Mouse (Mus musculus): Measurements from ENCODE around the gene Med1. TPM values are rescaled to one million over a fixed set of nuclear protein-coding genes. Genes with fewer than 3 reads are reported as not detected.

Med1 gene
- polyA plus RNA-seq, 3 experiments from 2014 or later = 47.0 to 108 (median 55.5) TPM

DNA sequence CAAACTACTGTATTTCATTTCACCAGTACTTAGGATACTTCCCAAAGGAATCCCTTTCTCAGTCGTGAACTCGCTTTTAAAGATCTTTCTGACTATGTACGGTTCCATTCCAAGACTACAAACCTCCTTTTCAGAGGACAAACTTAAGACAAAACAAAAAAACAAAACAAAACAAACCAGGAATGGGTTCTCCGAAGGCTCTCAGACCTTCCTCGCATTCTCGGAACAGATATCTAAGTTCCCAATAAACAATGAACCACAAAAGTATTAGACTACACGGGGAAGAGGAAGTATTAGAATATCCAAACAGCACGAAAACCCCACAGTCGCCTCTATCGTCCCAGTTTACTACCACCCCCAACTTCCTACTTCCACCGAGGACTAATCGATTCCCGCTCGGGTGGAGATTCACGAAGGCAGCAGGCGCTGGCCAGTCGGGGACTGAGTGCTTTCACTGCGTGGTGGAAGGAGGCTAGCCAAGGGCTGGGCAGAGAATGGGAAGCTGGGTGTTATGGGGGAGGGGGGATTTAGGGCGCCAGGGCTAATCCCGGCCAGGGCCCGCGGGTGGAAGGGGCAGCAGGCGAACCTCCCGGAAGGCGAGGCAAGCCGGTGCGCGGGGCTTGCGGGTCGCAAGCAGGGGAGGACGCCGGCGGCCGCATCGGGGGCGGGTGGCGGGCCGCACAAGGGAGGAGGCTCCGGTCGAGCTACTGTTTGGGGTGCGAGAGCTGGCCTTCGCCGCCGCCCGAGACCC, 44.4 kb downstream of the Med1 start:
- no peak for ATAC-seq

DNA sequence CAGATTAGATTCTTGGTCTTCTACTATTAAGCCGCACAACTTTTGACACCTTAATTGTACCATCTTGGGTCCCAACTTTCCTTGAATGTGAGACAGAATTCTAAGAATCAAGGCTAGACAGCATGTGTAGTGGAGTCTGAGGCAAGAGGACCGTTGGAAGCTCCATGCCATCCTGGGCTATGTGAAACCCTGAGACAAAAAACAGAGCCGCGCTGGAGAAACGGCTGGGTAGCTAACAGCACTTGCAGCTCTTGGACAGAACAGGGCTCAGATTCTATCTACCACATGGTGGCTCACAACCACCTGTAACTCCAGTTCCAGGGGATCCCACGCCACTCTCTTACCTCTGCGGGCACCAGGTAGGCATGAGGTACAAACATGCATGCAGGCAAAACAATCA, 47.2 kb downstream of the Med1 start:
- no peak for ATAC-seq

DNA sequence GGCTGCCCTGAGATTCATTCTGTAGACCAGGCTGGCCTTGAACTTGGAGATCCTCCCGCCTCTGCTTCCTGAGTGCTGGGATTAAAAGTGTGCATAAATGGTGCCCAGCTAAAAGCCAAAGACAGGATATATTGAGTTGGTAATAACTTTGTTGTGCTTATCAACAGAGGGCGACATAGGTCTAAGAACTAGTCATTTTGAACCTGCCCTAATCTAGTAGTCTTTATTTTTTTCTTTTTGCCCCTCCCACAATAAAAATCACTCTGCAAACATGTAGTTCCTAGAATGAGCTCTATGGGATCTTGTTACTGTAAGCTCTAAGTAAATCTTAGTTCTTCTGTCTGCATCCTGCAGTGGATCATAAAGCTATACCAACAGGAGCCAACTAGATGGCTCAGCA, 50.5 kb downstream of the Med1 start:
- ATAC-seq = no peak

DNA sequence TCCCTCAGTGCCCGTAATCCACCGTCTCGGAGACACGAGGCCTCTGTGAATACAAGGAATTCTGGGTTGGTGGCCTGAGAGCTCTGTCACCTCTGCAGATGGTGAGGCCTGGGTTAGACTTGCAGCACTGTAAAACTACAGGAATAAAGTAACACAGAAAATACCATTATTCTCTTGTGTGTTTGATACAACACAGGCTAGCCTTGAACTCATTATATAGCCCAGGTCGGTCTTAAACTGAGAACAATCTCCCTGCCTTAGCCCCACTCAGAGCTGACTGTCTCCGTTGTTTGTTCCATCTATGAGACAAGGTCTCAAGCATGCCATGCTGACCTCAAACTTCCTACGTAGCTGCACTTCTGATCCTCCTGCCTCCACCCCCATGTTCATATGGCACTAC, 54.2 kb downstream of the Med1 start:
- no peak for ATAC-seq

DNA sequence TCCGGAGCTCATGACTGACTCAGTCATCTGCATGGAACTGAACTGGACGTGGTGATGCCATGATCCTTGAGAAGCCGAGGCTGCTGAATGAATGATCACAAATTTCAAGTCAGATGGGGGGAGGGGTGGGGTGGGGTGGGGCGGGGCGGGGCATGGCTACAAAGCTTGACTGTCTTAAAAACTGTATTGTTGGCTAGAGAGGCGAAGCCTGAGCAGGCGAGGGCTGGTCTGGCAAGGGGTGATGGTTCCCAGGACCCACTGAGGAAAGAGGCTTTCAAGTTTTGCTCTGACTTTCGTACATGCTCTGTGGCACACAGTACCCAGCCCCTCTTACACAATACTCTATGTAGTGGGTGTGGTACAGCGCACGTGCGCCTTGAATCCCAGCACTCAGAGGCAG, 55.3 kb downstream of the Med1 start:
- no peak for ATAC-seq

DNA sequence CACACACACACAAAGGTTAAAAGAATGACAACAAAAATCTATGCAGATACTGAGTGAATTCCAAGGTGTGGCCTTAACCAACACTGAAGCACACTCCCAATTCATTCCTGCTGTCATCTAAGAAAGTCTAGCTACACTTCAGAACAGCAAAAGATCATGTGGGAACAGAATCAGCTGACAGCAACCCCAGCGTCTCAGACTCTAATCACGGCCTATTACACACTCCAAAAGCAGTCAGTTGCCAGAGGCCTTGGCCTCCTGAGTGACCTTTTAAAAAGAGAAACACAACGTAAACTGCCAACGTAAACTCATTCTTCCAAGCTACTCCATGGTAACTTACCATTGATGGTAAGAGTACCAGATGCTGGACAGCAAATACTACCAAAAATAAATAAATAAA, 58.1 kb downstream of the Med1 start:
- no peak for ATAC-seq

DNA sequence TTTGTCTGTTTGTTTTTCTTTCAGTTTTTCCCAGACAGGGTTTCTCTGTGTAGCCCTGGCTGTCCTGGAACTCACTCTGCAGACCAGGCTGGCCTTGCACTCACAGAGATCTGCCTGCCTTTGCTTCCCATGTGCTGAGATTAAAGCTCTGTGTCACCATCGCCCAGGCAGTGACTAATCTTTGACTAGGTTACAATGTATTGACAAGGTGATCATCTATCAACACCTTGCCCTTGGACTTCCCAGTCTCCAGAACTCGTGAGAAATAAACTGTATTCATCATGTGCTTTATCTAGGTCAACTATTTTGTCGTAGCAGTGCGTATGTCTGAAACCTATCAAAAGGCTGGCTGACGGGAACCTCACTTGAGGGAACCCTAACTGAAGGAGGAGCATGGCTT, 69.7 kb downstream of the Med1 start:
- no peak for ATAC-seq

DNA sequence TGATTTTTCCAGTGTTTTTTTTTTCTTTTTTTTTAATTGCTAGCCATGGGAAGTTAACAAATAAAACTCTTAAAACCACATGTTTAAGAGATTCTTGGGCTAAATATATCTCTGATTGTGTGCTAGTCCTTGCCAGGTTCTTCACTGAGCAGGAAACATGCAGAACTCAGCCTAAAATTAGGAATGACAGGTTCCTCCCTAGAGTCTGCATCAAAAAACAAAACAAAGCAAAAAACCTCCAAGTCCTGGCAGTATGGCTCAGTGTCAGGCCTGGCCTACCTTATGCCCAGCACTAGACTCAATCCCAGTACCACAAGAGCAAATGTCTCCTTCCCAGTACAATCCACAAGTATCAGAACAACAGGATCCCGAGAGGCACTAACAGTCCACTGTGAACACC, 78.7 kb downstream of the Med1 start:
- ATAC-seq = no peak

DNA sequence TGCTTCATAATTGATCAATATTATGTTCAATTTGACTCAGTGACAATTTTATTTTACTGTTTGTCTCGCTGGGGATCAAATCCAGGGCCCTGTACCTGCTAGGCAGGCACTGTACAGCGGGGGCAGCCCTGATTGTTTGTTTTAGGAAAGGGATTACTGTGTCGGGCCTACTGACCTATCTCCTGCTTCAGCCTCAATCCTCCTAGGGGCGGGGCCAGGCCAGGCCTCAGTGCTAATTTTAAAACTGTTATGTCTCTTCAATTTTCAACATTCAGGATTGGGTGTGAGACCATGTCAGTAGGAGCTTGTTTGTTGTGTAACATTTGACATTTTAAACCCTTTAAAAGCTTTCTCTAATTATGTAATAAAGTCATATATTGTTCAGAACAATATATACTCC, 79.6 kb downstream of the Med1 start:
- no peak for ATAC-seq

DNA sequence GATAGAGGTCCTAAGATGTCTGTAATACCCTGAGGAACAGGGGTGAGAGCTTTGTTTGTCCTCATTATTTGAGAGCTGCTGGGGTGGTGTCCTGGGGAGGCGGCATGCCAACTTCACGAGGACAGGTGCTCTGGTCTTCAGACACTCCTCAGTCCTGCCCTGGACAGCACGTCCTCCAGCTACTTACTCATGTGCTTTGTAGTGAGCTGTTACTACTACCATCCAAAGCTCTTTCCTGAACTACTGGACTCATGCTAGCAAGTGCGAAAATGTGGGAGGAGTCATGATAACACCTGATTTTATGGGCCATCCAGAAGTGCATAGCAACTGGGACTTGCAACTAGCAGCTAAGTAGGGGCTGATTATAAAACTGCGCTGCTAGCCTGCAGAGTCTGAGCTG, 83.4 kb downstream of the Med1 start:
- ATAC-seq = no peak

Other genes with a start within 250 kb of the Med1 start
- gene Plxdc1, start 206.8 kb downstream of the Med1 start, polyA plus RNA-seq (2017; shearing (Covaris generic)) = 1 to 10 TPM; 1.1 to 8.5 (median 2.2) TPM
- 10 to 100 TPM; 43.8 to 60.5 (median 53.2) TPM for gene Arl5c, start 197.1 kb downstream of the Med1 start, polyA plus RNA-seq (2017; shearing (Covaris generic))
- gene Cacnb1, start 170.3 kb downstream of the Med1 start, polyA plus RNA-seq (2017; shearing (Covaris generic)) = 1 to 10 TPM; 1.5 to 2.7 (median 2.4) TPM
- 1,000 to 10,000 TPM; 2,465 to 4,071 (median 3,234) TPM for gene Rpl19, start 166.6 kb downstream of the Med1 start, polyA plus RNA-seq (2017; shearing (Covaris generic))
- gene Stac2, start 139.8 kb downstream of the Med1 start, polyA plus RNA-seq (2017; shearing (Covaris generic)) = under 1 TPM in 1 of 3 experiments, not detected in 2; 0.23 TPM
- 1 to 10 TPM; 3.5 to 7.2 (median 7.2) TPM for gene Fbxl20, start 42.9 kb downstream of the Med1 start, polyA plus RNA-seq (2017; shearing (Covaris generic))
- gene Cdk12, start 9.8 kb upstream of the Med1 start, polyA plus RNA-seq (2017; shearing (Covaris generic)) = 10 to 100 TPM; 17.0 to 29.1 (median 28.8) TPM
- gene Neurod2, start 136.4 kb upstream of the Med1 start, polyA plus RNA-seq (2017; shearing (Covaris generic)) = not detected
- gene Ppp1r1b, start 155.1 kb upstream of the Med1 start, polyA plus RNA-seq (2017; shearing (Covaris generic)) = not detected
- gene Stard3, start 165.1 kb upstream of the Med1 start, polyA plus RNA-seq (2017; shearing (Covaris generic)) = 10 to 100 TPM; 38.5 to 42.1 (median 40.3) TPM
- gene Tcap, start 190.5 kb upstream of the Med1 start, polyA plus RNA-seq (2017; shearing (Covaris generic)) = not detected
- gene Pnmt, start 193.2 kb upstream of the Med1 start, polyA plus RNA-seq (2017; shearing (Covaris generic)) = not detected
- 1 to 10 TPM; 7.0 to 8.2 (median 7.2) TPM for gene Pgap3, start 207.2 kb upstream of the Med1 start, polyA plus RNA-seq (2017; shearing (Covaris generic))
- under 1 TPM in 2 of 3 experiments, not detected in 1; 0.13 to 0.68 TPM for gene Erbb2, start 219.2 kb upstream of the Med1 start, polyA plus RNA-seq (2017; shearing (Covaris generic))
- gene Mien1, start 245.7 kb upstream of the Med1 start, polyA plus RNA-seq (2017; shearing (Covaris generic)) = 100 to 1,000 TPM; 148 to 198 (median 167) TPM

All from inflammation-experienced regulatory T-cells, adult 6 months (primary cell).